Mouse (Mus musculus) testis, postnatal 10 days (tissue): ENCODE results near the gene Crlf2.
A peak's percentile ranks its signal among the peaks of the same experiment; 100 is the strongest.

Experiments used
- DNase-seq: peaks from one replicate; pipeline ENCODE4 v3.0.0; 2021; ENCODE audit warnings: low spot score

The Crlf2 gene

DNA sequence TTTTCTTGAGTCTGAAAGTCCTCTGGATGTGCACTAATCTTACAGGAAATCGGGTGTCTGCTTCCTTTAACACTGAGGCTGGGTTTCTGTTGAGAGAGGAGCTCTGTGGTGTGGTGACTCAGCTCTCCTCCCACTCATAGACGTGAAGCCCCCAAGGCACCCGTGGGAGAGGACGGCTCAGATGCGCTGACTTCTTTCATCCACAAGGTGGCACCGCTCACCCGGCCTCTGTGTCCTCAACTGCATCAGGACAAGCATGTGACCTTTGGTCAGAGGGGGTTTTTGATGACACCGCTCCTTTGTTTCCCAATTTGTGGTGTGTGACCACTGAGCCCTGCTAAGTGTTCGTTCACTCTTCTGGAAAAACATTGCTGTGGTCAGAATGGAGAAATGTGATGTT is 10.1 kb downstream of the Crlf2 start:
- DNase-seq: peak; percentile 61

DNA sequence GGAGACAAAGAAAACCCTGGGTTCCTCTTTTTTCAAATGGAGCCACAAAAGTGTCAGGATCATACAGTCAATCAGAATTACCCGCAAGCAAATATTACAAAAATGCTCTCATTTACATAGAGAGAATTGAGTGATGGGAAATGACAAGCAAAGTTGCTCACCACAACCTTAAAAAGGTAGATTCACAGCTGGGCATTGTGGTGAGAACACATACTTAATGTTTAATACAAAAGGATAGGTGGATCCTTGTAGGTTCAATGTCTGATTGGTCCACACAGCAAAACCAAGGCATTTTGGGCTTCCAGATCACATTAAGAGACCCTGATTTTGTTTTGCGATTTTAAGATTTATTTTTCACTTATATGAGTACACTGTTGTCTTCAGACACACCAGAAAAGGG is 11.7 kb downstream of the Crlf2 start:
- DNase-seq: no peak

DNA sequence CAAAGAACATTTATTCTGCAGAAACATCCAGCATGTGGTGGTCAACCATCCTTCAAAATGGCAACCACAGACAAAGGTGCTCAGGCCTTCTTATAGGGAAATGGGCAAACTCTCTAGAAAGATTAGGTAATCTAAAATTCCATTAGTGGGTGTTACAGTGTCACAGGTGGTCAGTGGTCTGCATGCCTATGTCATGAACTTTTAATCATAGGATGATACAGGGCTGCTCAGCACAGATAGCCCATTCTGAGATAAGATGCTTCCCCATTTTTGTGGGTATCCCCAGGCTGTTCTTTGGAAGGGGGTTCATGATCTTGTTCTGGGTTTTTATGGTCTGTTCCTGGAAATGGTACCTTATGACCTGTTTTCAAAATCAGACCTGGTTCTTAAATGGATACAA is 49.1 kb downstream of the Crlf2 start:
- no peak for DNase-seq

DNA sequence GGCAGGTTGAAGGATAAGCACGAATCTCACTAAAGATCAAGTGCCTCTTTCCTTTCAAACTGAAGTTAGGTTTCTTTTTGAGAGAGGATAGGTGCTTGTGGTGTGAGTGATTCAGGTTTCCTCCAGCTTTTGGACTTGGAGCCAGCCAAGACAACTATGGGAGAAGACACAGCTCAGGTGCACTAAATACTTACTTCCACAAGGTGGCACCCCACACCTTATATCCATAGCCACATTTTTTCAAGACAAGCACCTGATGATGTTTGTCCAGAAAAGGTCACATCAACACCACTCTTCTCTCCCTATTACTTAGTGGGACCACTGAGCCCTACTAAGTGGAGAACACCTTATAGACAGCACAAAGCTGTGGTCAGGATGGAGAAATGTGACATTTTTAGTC is 52.1 kb downstream of the Crlf2 start:
- no peak for DNase-seq
